Mouse (Mus musculus) layer of hippocampus, adult 2 months (tissue): ENCODE data around the gene Mrrf. TPM values are rescaled to one million over a fixed set of nuclear protein-coding genes. Genes with fewer than 3 reads are reported as not detected.
A peak's percentile ranks its signal among the peaks of the same experiment; 100 is the strongest.
"Not testable (repeated sequence)": the region's sequence is repeated elsewhere in the genome, so short reads cannot be mapped to it uniquely, and the experiment has no call there.

Source experiments
- DNase-seq, 2 experiments: peaks; one replicate each; pipeline ENCODE4 v3.0.0; 2022; ENCODE audit warnings: low spot score in 2 of 2
- H3K27ac ChIP-seq: fragments of 200-600 bp; 2 replicates; pipeline ENCODE4 v1.8.1; 2022
- H3K4me3 ChIP-seq: fragments of 200-600 bp; 2 replicates; pipeline ENCODE4 v1.8.1; 2022; ENCODE audit warnings: mild to moderate bottlenecking
- CTCF ChIP-seq: fragments of 200-600 bp; conservative IDR thresholded peaks from 2 replicates; pipeline ENCODE4 v1.8.1; 2022; ENCODE audit warnings: antibody characterized with exemption, mild to moderate bottlenecking, moderate library complexity
- total RNA-seq, 2 experiments: library from RNA; stranded (reverse); gene quantifications; 2 replicates each; pipeline ENCODE4 v1.2.3; 2021

The Mrrf gene
- total RNA-seq, 2 experiments from 2014 or later: 13.8 to 18.6 TPM

DNA sequence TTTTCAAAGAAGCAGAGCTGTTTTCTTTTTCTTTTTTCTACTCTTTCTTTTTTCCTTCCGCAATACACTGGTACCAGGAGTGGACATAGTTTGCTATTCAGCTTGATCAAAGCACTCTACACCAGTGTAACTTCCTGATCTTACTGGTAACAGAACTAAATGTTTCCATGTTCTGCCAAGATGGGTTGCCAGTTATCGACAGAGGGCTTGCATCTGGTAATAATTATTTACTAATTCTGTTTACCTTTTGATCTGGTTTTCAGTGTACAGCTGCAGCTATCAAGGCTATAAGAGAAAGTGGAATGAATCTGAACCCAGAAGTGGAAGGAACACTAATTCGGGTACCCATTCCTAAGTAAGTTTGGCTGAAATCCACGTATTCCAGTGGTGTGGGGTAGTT, 23.1 kb downstream of the Mrrf start:
- no peak overlapping the region for H3K27ac ChIP-seq
- TF ChIP-seq CTCF: no peak
- no peak overlapping the region for H3K4me3 ChIP-seq
- no peak for DNase-seq

DNA sequence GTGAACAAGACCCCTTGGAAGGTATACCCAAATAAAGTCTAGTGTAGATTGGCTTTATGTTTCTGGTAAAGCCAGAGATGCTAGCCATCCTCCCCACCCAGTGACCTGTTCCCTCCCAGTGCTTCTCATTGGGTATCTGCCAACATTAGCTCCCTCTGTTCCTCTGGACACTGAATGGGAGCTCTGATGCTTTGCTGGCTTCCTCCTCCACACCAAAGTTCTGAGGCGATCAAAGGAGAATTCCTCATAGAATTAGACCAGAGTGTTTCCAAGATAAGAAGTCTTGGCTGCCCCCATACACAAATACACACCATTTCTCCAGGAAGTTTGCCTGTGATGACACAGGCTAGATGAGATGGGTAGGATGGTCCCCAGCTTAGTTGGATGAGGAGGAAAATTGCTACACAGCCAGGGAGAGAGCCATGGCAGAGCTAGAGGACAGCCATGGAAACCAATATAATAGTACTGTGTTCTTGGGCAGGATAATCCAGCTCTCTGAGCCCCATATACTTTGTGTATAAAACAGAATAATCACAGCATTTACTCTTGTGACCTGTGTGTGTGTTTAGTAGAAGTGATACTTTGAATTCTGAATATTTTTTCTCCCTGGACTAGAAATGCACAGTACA, 31.9 kb downstream of the Mrrf start:
- peak overlapping the region; percentile 33; the same call in 1 of the 2 replicates for H3K27ac ChIP-seq
- no peak for DNase-seq
- TF ChIP-seq CTCF: no peak
- H3K4me3 ChIP-seq: no peak overlapping the region

DNA sequence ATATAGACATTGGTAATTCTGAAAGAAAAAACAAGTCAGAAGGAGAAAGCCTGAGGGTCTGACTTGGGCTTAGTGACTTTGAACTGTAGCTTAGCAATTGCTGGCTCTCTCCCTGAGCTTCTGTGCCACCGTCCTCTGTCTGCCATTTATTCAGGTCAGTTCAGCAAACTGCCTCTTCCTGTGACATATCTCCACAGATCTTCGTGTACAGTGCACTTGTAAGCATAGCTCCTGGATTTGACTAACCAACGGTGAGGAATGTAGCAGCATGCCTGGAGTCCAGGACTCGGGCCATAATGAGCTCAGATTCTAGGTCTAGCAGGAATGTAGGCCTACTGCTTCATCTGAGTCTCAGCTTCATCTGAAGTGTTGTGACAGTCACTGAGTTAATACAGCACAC, 33.0 kb downstream of the Mrrf start:
- DNase-seq: no peak
- Histone ChIP-seq H3K27ac (no peak overlapping the region), H3K4me3 (no peak overlapping the region)
- no peak for TF ChIP-seq CTCF

DNA sequence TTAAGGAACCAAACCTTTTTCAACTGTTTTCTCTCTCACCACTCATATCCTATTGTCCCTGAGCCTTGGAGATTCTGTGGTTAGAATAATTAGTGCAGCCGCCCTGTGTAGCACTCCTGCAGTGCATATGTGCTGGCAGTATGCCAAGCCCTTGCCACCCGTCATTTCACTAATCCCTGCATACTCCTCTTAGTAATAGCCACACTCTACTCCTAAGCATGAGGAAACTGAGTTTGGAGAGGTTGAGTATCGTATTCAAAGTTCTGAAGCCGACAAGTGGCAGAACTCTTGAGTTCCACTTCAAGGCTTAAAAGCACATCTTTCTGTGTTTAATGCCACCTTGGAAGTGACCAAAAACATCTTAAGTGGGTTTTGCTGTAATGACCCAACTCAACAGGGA, 35.9 kb downstream of the Mrrf start:
- H3K27ac ChIP-seq: no peak overlapping the region
- DNase-seq: no peak
- no peak overlapping the region for H3K4me3 ChIP-seq
- TF ChIP-seq CTCF: no peak

DNA sequence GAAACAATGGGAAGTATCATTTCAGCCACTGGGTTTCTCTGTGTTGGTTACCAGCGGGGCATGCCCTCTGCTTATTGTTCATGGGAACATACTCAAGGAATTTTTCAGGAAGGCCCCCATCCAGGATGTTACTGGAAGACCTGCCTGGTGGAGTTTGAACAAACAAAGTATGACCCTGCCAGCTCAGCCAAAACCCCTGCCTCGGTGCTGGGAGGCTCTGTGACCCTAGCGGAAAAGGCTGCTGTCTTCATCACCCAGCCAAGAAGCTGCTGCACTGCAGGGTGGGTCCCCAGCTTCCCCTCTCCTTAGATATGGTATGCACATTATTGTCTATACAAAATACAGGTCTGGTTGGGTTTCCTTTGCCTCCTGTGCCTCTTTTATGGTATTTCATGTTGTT, 36.4 kb downstream of the Mrrf start:
- no peak for DNase-seq
- TF ChIP-seq CTCF: no peak
- Histone ChIP-seq H3K27ac (no peak overlapping the region), H3K4me3 (no peak overlapping the region)

DNA sequence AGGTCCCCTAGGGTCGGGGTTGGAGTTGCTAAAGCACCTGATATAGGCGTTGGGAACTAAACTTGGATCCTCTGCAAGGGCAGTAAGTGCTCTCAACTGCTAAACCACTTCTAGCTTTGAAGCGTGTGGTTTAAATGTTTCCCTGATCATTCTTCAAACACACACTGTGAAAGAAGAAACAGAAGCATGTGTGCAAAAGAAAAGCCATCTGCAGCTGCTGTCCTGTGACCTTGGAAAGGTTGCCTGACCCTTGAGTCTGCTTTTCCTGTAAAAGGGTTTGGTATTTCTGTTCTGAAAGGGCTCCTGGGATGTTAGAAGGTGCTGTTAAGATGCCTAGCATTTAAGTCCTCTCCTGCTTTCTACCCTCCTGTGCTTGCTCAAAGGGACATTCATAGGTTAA, 43.3 kb downstream of the Mrrf start:
- no peak for DNase-seq
- TF ChIP-seq CTCF: no peak
- H3K27ac ChIP-seq: no peak overlapping the region

DNA sequence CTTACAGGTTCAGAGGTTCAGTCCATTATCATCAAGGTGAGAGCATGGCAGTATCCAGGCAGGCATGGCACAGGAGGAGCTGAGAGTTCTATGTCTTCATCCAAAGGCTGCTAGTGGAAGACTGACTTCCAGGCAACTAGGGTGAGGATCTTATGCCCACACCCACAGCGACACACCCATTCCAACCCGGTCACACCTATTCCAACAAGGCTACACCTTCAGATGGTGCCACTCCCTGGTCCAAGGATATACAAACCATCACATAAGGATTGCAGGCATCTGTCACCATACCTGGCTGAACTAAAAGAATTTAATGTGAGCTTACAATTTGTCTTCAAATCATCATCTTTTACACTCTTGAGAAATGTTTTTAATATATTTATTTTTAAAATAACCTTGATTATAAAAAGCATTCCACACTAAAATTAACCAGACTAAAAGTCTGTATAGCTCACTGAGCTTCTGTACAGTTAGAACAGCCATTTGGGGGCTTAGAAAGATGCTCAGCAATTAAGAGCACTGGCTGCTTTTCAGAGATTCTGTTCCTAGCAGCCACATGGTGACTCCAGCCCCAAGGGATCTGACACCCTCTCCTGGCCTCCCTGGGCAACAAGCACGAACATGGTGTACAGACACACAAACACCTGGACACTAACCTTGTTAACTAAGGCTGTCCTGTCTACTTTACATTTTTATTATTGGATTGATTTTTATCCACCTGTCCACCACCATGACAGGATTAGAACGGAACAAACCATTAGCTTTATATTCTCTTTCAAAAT, 45.6 kb downstream of the Mrrf start:
- H3K4me3 ChIP-seq, DNase-seq, H3K27ac ChIP-seq: not testable (repeated sequence)
- TF ChIP-seq CTCF: 0 out of 2 replicates have a peak, but pooled peaks have one; percentile 3

More for the DNA sequence above, 43.3 kb downstream of the Mrrf start:
- no peak overlapping the region for H3K4me3 ChIP-seq

DNA sequence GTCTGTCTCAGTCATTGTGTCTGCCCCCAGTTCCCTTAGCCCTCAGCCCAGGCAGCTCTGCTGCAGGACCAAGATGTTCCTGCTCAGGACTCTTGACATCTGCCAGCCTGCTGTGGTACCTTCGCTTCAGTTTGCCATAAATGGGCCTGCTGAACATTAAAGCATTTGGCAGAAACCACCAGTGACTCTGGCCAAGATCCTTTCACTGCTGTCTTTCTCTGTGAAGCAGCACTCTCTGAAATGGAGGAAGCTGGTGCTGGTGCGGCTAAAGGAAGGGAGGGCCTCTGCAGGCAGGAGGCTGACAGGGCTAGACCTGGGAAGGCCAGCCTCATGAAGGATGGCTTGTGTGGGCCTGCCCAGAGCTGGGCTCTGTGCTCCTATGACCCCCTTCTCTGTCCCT, 47.1 kb downstream of the Mrrf start:
- no peak for DNase-seq
- no peak for TF ChIP-seq CTCF
- peak overlapping the region; percentile 71 for H3K27ac ChIP-seq
- H3K4me3 ChIP-seq: no peak overlapping the region

DNA sequence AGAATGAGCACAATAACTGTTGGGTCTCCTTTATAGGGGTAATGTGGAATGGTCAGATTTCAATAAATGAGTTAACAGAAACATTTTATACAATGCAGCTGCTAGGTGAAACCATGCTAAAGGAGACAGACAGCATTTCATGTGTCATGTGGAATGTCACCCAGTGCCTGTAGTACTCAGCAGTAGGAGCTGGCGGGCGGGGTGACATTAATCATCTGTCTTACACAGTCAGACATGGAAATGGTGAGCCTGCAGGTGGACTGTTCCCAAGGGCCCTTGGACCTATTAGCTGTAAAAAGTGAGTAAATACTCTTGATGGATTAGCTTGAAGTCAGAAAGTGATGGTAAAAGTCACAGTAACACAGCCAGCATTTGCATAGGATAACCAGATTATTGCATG, 48.0 kb downstream of the Mrrf start:
- Histone ChIP-seq H3K27ac (peak overlapping the region; percentile 72; the same call in 1 of the 2 replicates), H3K4me3 (no peak overlapping the region)
- TF ChIP-seq CTCF: no peak
- DNase-seq: no peak

DNA sequence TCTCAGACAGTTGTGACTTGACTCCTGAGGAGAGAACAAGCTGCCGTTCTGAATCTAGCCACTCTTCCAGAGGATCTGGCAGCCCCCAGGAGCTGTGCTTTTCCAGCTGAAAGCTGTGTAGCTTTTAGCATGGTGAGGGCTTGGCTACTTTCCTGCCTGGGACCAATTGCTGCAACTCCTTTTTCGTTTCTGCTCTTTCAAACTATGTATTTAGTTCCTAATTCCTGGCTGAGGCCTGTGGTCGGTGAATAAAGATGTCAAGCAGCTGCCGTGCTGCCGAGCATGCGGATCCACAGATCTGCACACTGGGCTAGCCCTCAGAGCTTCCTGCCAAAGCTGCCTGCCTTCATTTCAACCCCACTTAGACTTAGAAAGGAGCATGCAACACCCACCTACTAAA, 48.7 kb downstream of the Mrrf start:
- H3K27ac ChIP-seq: peak overlapping the region; percentile 72
- TF ChIP-seq CTCF: no peak
- H3K4me3 ChIP-seq: no peak overlapping the region
- no peak for DNase-seq

DNA sequence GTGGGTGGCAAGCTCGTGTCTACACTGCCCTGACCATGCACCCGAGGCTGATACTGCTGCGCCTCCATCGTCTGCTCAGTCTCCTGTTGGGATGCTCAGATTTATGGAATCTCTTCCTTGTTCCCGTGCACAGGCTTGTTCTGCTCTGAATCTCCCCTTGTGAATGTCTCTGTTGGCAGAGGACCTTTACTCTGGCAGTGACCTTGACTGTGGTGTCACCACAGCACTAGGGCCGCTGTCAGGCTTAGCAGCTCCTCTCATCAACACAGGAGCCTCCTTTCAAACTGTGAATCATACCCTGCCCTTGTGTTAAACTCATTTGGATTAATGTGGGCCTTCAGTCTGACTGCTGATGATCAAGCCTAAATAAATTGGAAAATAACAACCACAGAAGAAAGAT, 53.0 kb downstream of the Mrrf start:
- not testable (repeated sequence) for H3K4me3 ChIP-seq, DNase-seq, H3K27ac ChIP-seq

DNA sequence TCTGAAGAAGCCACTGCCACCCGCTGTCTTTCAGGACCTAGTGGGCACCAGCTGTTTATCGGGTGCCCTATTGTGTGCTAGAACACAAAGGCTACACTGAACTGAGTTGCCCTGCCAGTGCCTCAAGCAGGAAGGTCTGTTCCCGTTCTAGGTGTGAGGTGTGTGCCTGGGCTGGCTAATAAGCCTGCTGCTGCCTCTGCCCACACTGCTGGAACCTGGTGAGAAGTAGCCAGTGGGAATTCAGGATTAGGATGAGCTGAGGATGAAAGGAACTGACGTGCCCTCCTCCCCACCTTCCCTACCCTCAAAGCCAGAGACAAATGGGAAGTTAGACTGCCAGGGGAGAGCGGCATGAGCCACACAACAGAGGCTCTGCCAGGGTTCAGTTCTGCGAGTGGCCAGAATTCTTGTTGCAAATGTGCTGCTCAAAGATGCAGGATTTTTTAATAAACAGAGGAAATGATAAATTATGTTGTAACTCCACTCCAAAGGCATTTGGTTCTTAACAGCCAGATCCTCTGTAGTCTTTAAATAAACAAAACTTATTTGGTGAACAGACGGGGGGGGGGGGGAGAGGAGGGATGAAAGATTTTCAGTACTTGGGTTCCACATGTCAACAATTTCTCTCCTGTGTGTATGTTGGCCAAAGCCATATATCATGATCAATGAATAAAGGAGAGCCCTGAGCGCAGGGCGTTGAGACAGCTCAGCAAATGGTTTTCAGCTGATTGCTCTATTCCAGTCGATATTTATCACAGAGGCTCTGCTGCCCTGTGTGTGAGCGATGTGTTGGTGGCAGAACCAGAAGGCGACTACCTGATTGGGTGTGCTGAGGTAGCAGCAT, 55.1 kb downstream of the Mrrf start:
- TF ChIP-seq CTCF: no peak
- no peak for DNase-seq
- H3K4me3 ChIP-seq: no peak overlapping the region
- H3K27ac ChIP-seq: no peak overlapping the region

DNA sequence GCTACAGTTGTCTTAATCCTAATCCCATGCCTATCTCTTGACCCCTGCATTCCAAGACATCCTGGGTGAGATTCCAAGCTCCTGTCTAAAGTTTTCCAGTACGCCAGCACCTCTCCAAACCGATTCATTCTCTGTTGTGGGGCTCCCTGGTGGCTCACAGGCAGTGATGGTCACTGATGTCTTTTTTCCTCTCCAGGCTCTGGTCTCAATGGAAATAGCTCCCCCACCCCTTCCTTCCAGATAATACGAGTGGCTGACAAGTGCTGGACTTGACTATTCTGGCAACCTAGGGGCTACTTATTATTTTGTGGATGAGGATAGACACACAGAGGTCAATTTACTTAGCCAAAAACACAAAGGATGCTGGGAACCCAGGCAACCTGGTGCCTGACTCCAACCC, 60.8 kb downstream of the Mrrf start:
- DNase-seq: no peak
- Histone ChIP-seq H3K4me3 (no peak overlapping the region), H3K27ac (no peak overlapping the region)
- TF ChIP-seq CTCF: no peak
